Mouse (Mus musculus) common myeloid progenitor, adult 5-6 weeks (primary cell): ENCODE results near the gene Apeh. TPM values are rescaled to one million over a fixed set of nuclear protein-coding genes. Genes with fewer than 3 reads are reported as not detected.

Experiments used
- ATAC-seq: replicated peaks from 2 replicates; pipeline ENCODE4 v1.8.0; 2016; ENCODE audit warnings: low read depth, mild to moderate bottlenecking, moderate TSS enrichment, inconsistent platforms; ENCODE audit not compliant: poor library complexity, severe bottlenecking
- total RNA-seq: library from RNA; stranded (forward); fragments of 200-1000, 187-1606 nt; gene quantifications from 2 replicates; pipeline ENCODE4 v1.2.3, GENCODE M21; 2017

Gene Apeh
- total RNA-seq, 1 experiment from 2014 or later = 60.8 TPM

DNA sequence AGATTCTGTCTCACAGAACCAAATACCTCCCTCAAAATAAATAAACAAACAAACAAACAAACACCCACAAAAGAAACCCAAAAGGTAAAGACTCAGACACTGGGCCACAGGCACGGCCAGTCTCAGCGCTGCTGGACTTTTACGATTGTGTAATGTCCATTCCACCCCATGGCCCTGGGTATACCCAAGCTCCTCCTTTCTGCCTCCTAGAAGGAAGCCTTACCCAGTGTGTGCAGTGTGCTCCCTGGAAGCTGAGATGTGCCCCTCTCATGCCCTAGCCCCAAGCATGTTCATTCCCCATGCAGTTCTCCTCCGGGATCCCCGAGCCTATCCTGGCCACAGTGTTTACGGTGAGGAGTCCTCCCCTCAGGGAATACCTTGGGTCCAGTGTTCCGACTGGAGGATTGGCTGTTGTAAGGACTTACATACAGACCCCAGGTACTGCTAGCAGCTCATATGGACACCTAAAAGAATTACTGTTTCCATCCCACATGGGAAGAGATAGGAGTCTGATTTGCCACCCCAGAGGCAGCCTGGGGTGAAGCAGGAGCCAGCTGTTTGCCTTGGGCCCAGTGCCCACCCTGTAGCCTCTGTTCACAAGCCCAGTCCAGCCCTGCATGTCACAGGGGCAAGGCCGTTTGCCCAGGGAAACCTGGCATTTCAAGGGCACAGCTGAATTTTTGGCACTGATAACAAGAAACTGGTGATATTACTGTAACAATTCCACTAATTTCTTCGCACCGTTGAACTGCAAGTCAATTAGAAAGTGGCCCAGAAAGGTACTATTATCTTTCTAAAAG lies 27.0 kb upstream of the Apeh start:
- no peak for ATAC-seq

DNA sequence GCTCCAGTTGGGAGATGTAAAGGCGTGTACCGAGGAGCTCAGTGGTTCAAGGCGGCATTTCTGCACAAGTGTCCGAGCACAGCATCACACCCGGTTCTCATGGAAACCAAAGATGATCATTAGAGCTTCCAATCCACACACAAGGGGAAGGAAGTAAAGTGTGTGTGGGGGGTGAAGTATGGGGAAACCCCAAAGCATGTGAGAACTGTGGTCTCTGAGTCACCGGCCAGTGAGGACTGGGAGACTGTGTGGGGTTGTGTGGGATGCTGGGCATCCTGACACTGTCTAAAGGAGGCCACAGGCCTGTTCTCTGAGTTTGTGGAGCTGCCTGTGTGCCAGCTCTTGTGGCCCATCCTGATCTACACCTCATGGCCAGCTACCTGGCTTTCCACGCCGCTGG lies 26.3 kb upstream of the Apeh start:
- ATAC-seq = peak; percentile 87

DNA sequence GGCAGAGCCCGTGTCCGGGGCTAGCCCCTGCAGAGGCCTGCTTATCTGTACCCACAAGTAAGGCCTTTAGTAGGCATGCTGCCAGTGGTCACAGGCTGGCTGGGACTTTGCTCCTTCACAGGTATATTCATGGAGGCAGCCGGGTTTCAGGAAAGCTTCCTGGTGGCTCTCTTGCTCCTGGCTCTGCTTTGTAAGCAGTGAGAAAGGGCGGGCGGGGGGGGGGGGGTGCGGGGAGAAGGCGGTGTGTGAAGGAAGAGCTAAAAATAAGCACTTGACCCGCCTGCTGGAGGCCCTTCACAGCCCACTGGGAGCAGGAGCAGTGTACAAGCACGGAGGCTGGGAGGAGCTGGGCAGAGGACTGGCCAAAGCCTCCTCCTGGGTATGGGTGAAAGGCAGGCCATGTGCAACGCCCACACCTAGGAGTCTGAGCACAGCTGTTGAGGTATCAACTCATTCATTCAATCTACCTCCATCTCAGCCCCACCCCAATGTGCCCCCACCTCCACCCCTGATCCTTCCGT lies 25.5 kb upstream of the Apeh start:
- ATAC-seq = no peak

DNA sequence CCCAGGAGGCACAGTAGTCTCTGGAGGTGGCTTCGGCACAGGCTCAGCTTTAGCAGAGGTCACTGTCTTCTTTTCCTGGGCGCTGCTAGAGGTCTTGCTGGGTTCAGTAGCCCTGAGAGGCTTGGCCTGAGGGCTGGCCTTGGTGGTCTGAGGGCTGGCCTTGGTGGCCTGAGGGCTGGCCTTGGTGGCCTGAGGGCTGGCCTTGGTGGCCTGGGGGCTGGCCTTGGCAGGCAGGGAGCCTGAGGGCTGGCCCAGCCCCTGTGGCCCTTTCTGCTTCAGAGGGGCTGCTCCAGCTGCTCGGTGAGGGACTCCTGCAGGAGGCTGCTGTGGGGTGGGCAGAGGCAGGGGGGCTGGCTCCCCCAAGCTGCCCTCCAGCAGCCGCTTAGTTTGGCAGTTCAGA lies 22.7 kb upstream of the Apeh start:
- no peak for ATAC-seq

DNA sequence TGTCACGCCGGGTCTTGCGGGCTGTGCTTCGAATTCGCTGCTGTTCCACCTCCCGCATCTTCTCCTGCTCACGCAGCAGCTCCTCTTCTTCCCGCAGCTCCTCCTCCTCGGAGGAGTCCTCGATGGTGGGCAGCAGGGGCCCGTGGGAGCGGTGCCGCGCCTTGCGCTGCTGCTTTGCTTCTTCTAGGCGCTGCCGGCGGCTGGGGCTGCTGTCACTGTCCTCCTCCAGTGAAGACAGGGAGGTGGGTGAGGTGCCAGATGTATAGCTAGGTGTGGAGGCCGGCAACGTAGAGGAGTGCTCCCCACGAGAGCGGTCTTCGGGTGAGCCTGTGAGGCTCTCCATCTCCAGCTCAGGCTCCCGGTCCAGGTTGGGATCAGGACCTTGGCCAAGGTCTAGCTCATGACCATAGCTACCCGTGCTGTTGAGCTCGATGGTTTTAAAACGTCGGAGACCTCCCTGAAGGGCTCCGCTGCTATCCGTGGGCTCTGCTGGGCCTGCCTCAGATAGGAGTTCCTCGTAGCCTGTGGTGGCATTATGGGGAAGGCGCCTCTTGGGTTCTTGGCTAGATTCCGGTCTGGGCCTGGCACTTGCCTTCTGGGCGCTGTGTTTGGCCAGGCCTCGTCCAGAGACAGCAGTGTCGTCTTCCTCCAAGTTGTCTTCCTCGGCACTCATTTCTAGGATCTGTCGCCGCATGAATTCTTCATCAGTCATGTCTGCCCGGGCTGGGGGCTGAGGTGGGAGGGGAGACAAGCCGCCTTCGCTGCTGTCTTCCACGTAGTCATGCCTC lies 21.1 kb upstream of the Apeh start:
- ATAC-seq = no peak

DNA sequence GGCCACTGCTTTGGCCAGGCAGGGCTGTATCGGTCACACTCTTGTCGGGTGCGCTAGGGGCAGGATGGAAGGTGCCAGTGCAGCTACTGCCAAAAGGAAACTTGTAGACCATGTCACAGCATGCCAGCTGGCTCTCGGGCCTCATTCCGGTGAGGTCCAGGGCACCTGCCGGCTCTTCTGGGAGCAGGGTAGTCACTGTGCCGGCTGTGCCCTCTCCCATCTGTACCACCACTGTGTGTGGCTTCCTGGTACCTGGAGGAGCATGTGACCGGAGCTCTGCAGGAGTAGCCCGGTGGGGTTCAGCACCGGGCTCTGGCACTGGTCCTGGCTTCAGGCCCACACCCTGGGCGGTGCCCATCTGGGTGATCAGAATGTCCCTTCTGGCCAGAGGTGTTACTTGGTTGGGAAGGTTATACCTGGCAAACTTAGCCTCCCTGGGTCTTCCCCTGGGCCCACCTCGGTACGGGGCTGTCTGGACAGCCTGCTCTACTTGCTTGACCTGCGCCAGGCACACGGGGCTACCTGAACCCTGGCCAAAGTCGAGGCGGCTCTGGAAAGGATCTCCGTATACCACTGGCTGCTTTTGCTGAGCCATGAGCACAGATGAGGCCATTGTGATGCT lies 18.4 kb upstream of the Apeh start:
- ATAC-seq = no peak

DNA sequence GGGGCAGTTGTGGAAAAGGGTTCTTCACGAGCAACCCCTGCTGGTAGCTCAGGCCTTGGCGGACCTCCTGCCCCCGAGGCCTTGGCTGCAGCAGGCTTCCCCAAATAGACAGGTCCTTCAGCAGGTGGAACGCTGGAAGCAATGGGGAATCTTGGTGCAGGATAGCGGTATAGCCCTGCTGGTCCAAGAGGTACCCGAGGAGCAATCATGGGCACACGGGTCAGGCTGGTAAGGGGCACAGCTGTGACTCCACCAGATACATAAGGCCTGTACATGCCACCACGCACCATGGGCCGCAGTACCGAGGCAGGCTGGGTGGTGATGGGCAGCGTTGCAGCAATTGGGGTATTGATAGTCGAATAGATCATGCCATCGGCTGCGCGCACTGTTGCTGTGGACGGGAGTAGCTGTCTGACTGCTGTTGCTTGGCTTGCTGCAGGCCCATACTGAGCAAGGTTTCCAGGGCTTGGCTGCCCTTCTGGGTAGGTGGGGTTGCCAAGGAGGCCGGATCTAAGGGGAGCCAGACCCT lies 17.3 kb upstream of the Apeh start:
- no peak for ATAC-seq

DNA sequence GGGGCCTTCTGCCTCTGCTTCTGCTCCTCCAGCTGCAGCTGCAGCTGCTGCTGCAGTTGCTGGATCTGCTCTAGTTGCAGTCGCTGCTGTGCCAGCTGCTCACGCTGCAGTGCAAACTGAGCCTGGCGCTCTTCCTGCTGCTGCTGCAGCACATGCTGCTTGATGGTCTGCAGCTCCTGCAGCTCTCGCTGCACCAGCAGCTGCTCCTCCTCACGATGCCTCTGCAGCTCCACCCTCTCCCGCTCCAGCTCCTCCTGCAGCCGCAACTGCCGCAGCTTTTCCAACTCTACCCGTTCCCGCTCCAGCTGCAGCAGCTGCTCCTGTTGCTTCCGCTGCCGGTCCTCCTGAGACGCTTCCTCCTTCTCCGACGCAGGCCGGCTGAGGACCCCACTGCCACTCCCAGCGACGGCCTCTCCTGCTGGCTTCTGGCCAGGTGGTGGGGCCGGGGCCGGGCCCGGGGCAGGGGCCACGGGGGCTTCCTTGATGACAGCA lies 16.7 kb upstream of the Apeh start:
- peak; percentile 25 for ATAC-seq

DNA sequence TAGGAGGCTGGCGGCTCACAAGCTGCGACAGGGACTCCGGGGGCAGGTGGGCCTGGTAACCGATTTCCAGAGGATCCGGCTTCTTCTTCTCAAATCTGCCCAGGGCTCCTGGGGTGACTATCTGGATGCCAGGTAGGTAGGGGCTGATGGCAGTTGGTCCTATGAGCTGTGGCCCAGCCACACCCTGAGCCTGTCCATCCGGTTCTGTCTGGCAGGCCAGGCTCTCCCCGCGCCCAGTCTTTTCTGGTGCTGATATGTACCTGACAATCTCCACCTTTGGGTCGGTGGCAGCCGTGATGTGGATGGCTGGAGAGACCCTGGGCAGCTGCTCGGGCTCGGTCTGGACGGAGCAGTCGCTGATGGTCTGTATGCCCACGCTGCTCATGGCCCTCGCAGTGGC lies 15.8 kb upstream of the Apeh start:
- no peak for ATAC-seq

DNA sequence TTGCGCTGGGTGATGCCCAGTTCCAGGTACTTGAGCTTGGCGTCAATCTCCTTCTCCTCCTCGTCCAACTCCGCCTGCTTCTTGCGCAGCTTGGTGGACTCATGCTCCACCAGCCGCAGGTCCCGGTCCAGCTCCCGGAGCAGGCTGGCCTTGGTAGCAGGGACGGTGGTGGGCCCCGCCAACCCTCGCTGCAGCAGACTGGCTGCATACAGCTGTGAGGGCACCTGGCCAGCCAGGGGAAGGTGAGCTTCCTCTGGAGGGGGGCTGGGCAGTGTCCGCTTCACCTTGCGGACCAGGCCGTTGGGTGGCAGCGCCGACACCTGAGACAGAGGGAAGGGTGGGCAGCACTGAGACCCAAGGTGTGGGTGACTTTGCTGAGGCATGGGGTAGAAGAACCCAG lies 13.5 kb upstream of the Apeh start:
- ATAC-seq = no peak

DNA sequence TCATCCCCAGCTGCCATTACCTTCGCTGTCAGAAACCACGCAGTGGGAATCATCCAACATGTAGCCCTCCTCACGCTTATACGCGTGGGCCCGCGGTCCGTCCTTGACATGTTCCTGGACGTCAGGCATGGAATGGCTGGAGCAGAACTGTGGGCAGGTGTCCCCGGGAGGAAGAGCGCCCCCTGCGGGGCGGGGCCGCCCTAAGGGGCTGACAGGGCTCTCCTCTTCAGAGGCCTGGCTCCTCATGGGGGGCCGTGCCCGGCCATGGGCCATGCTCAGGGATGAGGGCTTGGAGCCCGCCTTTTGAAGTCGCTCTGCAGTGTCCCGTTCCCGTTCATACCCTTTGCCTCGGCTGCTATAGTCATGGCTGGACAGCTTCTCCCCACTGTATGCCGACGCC lies 11.7 kb upstream of the Apeh start:
- ATAC-seq = no peak

DNA sequence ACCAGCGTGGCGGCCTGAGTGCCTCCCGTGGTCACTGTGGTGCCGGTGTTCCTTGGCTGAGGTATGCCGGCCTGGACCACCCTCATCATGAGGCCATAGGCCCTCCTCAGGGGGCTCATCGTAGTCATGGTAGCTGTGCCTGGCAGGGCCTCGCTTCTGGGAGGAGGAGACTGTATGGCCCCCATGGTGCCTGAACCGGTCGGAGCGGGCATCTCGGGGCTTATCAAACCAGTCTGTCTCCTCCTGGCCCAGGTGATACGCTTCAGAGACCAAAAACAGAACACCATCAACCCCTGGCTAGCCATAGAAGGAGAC lies 11.1 kb upstream of the Apeh start:
- no peak for ATAC-seq

DNA sequence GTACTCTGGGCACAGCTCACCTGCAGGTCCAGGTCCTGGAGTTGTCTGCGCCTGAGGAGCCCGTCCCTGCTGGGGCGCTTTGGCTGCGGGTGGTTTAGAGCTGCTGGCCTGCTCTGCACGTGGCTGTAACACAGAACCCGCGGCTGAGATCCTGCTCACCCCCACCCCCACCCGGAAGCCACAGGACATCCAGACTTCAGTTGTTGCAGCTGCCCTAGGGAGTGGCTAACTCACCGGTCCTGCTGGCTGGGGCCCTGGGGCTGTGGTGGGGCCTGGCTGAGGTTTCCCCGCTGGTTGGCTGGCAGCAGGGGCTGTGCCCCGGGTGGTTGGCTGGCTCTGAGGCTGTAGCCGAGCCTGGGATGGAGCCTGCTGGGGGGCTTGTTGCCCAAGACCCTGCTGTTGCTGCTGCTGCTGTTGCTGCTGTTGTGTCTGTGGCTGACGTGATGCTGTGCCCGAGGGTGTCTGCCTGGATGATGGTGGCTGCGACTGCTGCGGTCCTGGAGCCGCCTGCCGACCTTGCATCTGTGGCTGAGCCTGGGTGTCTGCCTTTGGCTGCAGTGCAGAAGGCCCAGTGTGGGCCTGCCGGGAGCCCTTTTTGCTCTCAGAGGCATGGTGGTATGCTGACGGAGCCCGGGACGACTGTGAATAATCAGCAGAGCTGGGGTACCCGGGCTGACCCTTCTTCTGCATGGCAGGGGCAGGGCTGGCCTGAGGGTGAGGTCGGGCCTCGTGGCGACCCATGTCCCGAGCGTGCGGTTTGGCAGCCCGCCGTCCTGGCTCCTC lies 10.6 kb upstream of the Apeh start:
- peak; percentile 83 for ATAC-seq

DNA sequence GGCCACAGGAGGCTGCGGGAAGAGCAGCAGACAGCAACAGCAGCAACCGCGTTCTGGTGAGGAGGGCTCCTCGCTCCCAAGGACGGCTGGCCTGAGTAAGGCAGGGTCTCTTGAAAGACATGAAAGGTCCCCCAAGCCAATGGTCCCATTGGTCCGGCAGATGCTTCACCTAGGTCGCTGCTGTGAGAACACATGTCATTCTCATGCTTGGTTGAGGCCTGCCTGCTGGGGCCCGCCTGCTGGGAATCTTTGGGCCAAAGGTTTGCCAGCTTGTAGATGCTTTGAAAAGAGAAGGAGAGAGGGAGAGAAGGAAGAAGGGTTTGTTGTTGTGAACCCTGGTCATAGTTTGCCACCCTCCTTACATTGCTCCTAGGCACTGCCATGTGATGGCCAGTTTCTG lies 5.2 kb upstream of the Apeh start:
- no peak for ATAC-seq

DNA sequence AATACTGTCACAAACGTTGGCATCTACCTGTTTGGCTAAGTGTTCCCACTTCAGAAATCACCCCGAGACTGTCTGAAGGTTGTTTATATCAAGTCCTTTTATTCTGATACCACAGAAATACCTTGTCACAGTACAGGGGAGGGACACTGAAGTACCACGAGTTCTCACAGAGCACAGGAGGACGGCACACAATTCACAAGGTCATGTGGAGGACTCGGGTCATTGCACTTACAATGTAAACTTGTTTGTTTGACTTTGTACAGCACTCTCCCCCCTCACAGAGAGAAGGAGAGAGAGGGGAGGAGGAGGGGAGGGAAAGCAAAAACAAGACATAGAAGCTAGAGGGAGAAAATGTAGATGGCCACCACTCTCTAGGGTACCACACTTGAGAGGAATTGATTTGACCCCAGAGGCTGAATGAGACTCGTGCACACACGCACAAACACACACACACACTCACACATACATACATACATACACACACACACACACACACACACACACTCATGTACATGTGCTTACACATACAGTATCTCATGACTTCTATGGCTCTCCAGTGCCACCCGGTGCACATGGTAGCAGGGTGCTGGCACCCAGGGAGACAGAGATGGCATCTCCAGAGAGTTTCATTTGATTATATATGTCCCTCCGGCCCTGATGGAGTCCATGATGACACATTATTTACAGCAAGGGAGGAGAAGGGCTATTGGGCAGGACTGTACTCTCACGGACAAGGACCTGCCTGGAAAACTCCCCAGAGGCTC lies 1.7 kb upstream of the Apeh start:
- ATAC-seq = no peak

DNA sequence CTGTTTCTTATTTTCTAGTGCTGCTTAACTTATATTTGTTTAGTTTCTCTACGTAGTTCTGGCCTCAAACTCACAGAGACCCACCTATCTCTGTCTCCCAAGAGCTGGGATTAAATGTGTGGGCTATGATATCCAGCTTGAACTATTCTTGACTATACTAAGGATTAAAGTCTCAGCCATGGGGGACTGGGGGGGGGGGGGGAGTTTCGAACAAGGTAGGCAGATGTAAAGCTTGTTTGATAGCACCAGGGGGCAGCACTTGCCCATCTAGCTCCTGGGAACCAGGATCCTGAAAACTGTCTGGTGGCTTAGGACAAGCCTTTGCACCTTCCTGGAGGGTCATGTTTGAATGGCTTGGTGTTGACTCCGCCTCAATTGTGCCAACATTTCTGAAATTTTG lies 1.1 kb upstream of the Apeh start:
- peak; percentile 46 for ATAC-seq

DNA sequence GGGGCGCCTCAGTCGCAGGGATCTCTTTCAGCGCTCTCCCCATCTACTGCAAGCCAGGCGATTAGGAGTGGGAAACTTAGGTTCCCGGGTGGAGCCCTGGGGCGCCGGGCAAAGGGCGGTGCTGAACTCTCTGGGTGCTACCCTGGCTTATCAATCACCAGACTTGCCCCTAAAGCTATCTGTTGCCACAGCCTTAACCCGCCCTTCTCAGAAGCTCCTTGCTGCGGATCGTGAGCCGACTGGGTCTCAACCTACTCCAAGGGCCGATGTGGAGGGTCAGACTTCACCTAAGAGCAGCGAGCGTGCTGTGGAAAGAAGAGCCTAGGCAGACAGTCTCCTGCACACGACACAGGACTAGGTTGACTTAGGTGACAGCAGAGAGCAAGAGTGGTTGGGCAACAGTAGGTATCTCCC lies 599 bp upstream of the Apeh start:
- ATAC-seq = peak; percentile 47

DNA sequence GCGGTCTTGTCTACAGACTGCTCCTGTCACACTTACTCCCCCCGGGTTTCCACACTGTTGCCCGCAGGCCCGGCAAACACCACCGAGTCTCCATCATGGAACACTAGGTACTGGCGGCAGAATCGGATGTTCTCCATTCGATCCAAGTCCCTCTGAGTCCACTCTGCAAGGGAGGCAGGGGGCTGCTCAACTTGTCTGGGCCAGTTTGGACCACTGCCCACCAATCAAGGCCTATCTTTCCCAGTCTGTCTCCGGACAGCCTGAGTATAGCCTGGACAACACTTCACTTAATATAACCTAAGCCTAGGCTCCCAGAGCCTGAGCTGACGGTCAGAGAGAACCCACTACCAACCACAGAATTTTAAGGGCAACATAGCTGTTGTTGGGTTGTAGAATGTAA lies 820 bp downstream of the Apeh start:
- ATAC-seq = no peak

DNA sequence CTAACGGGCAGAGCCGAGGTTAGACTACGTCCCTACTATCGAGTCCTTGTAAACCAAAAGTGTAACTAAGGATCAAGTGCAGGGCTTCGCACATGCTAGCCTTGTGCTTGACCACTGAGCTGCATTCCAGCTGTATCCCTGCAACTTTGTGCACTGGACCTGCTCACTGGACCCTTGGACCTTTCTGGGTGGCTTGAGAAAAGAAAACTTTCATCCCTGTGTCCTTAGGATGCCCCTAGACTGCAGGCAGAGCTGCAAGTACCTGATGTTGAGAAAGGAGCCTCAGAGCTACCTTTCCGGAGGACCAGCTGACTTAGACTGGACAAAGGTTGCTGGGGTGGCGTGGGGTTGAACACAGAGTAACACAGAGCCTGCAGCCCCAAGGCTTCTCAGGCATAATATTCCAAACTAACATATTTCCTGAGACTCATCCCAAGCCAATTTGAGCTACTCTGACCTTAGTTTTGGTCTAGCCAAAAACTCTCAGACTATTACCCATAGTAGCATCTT lies 3.7 kb downstream of the Apeh start:
- ATAC-seq = no peak
